Comparison of ENCODE assay signal across 8 mouse cellular contexts in the genomic region with DNA sequence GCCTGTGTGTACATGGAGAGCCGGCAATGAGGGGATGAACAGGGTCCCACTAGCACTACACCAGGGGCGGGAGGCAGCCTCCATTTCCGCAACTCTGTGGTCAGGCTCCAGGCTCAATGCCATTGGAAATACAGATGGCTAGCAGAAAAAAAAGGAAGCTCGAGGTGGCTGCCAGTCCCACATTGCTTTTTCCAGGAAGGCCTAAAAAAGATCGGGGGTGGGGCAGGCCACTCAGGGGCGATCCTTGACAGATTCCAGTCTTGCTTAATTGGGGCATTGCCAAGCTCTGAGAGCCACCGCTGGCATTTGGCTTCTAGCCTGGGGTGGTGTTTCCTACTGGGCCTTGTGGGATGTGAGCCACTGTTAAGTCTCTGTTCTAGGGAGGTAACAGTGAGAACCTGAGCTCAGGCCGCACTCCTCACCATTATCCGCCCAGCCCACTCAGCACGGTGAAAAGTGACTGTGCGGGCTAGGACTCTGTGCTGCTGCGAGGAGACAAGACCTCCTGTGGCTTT.
DNase-seq lines count a peak whose midpoint lies in the region; ATAC-seq and TF ChIP-seq lines count a peak whose summit lies in the region.

No protein-coding gene starts in this region.

- no peak overlapping the region for H3K4me3 ChIP-seq in intestine, embryonic 16.5 days (ENCODE audit: low read length)
- H3K4me3 ChIP-seq in lung, embryonic 16.5 days (ENCODE audit: low read length): no peak overlapping the region
- H3K4me3 ChIP-seq in stomach, postnatal 0 days (ENCODE audit: low read depth, low read length): no peak overlapping the region

- no peaks in the 10 kb centered on the region for H3K27me3 ChIP-seq in intestine, embryonic 16.5 days (replicated peaks; ENCODE audit: control insufficient read depth, insufficient read depth, low read length)
- H3K27me3 ChIP-seq in lung, embryonic 16.5 days (ENCODE audit: control insufficient read depth, insufficient read depth, low read depth, low read length): no peaks in the 10 kb centered on the region
- no peaks in the 10 kb centered on the region for H3K27me3 ChIP-seq in stomach, postnatal 0 days (ENCODE audit: control insufficient read depth, insufficient read depth, low read length)

- H3K27ac ChIP-seq in intestine, embryonic 16.5 days (ENCODE audit: low read length): no peak overlapping the region
- peak overlapping the region; percentile 90 for H3K27ac ChIP-seq in lung, embryonic 16.5 days (ENCODE audit: low read length)
- H3K27ac ChIP-seq in stomach, postnatal 0 days (replicated peaks): 0 out of 2 replicates have a peak overlapping the region, but pooled peaks have one; percentile 31

- H3K9me3 ChIP-seq in intestine, embryonic 16.5 days (ENCODE audit: control insufficient read depth, low read length): no peaks in the 10 kb centered on the region
- H3K9me3 ChIP-seq in lung, embryonic 16.5 days (ENCODE audit: control insufficient read depth, low read length): no peaks in the 10 kb centered on the region
- no peaks in the 10 kb centered on the region for H3K9me3 ChIP-seq in stomach, postnatal 0 days (ENCODE audit: control insufficient read depth, low read length)

- H3K36me3 ChIP-seq in intestine, embryonic 16.5 days (ENCODE audit: control insufficient read depth, insufficient read depth, low read length): no peaks in the 10 kb centered on the region
- no peaks in the 10 kb centered on the region for H3K36me3 ChIP-seq in lung, embryonic 16.5 days (ENCODE audit: control insufficient read depth, insufficient read depth, low read length)
- H3K36me3 ChIP-seq in stomach, postnatal 0 days (ENCODE audit: control insufficient read depth, insufficient read depth, low read length): no peaks in the 10 kb centered on the region

- ATAC-seq in intestine, embryonic 16.5 days: no peak; the same call in 1 of the 2 replicates
- ATAC-seq in lung, embryonic 16.5 days (ENCODE audit: low read depth): peak; percentile 87
- peak; percentile 44; the same call in 1 of the 2 replicates for ATAC-seq in stomach, postnatal 0 days (ENCODE audit: low FRiP score, low TSS enrichment)

- 72% methylated on average over 12 of the region's 12 CpGs for WGBS in intestine, embryonic 16.5 days
- 35% methylated on average over 12 of the region's 12 CpGs for WGBS in lung, embryonic 16.5 days
- 59% methylated on average over 12 of the region's 12 CpGs for WGBS in stomach, postnatal 0 days

- TF ChIP-seq CTCF in stomach, postnatal 0 days (IDR thresholded peaks at IDR 0.05; ENCODE audit: low read depth): no peak

- peak; percentile 95 for DNase-seq in 3T3-L1 (ENCODE audit: low read depth, low spot score)
- DNase-seq in Muller cell, postnatal 12 days (ENCODE audit: inconsistent ontology term): peak; percentile 97
- peak; percentile 74 to 76 for DNase-seq in cerebellum, postnatal 36 days
- peak; percentile 88 to 90 for DNase-seq in heart, adult 18-20 months
- no peak for DNase-seq in stomach, postnatal 0 days (ENCODE audit: low spot score)
- no peak for DNase-seq in B cell, adult 2 months

- TF ChIP-seq EP300 in stomach, postnatal 0 days (optimal IDR thresholded peaks at IDR 0.05): no peak

- 0 out of 2 replicates have a peak, but pooled peaks cover 6% of the 10 kb centered on the region for H3K4me1 ChIP-seq in intestine, embryonic 16.5 days (ENCODE audit: control insufficient read depth, insufficient read depth, low read length)
- H3K4me1 ChIP-seq in lung, embryonic 16.5 days (replicated peaks; ENCODE audit: control insufficient read depth, insufficient read depth, low read length): peaks cover 17% of the 10 kb centered on the region
- 0 out of 2 replicates have a peak, but pooled peaks cover 5% of the 10 kb centered on the region for H3K4me1 ChIP-seq in stomach, postnatal 0 days (replicated peaks; ENCODE audit: control insufficient read depth, insufficient read depth)

- 0 out of 2 replicates have a peak overlapping the region, but pooled peaks have one; percentile 4 for H3K9ac ChIP-seq in intestine, embryonic 16.5 days (ENCODE audit: low read depth, low read length)
- H3K9ac ChIP-seq in lung, embryonic 16.5 days (ENCODE audit: low read length): 0 out of 2 replicates have a peak overlapping the region, but pooled peaks have one; percentile 9
- H3K9ac ChIP-seq in stomach, postnatal 0 days (ENCODE audit: low read length): no peak overlapping the region

- no peak overlapping the region for H3K4me2 ChIP-seq in intestine, embryonic 16.5 days (ENCODE audit: low read depth, low read length)
- no peak overlapping the region for H3K4me2 ChIP-seq in lung, embryonic 16.5 days (ENCODE audit: low read depth, low read length)
- no peak overlapping the region for H3K4me2 ChIP-seq in stomach, postnatal 0 days (replicated peaks; ENCODE audit: low read depth)

Comparison
In these comparisons a context has a peak if more than half of its experiments do, and no peak if none do; other contexts are left out.
1. DNase-seq: peak in 3T3-L1 (single experiment), Muller cell, postnatal 12 days (single experiment), cerebellum, postnatal 36 days (2 of 2) and heart, adult 18-20 months (2 of 2); none in stomach, postnatal 0 days (single experiment) and B cell, adult 2 months (0 of 2).